Mouse (Mus musculus): Measurements from ENCODE around the gene Rnls.

The Rnls gene

GRCm38 (mm10) chr19:33103851-33104250 lies 288.2 kb downstream of the Rnls start:
- no peak for DNase-seq (ENCODE audit: low read depth, low spot score)

GRCm38 (mm10) chr19:33102783-33103139 lies 289.3 kb downstream of the Rnls start:
- no peak for DNase-seq (ENCODE audit: low read depth, low spot score)

GRCm38 (mm10) chr19:33102008-33102782 lies 289.9 kb downstream of the Rnls start:
- peak; percentile 47 for DNase-seq (ENCODE audit: low read depth, low spot score)

- DNase-seq (ENCODE audit: low read depth, low spot score), result peak; percentile 69
Observed at GRCm38 (mm10) chr19:33101093-33102007, 290.7 kb downstream of the Rnls start.

- peak; percentile 16 for DNase-seq (ENCODE audit: low read depth, low spot score)
Observed at GRCm38 (mm10) chr19:33100598-33100997, 291.5 kb downstream of the Rnls start.

- no peak for DNase-seq (ENCODE audit: low read depth, low spot score)
Observed at GRCm38 (mm10) chr19:33100031-33100430, 292.1 kb downstream of the Rnls start.

GRCm38 (mm10) chr19:33099201-33099788 lies 292.8 kb downstream of the Rnls start:
- no peak for DNase-seq (ENCODE audit: low read depth, low spot score)

GRCm38 (mm10) chr19:33097691-33098090 lies 294.4 kb downstream of the Rnls start:
- no peak for DNase-seq (ENCODE audit: low read depth, low spot score)

- no peak for DNase-seq (ENCODE audit: low read depth, low spot score)
Observed at GRCm38 (mm10) chr19:33096581-33096980, 295.5 kb downstream of the Rnls start.

- DNase-seq (ENCODE audit: low read depth, low spot score), result no peak
Observed at GRCm38 (mm10) chr19:33092575-33092974, 299.5 kb downstream of the Rnls start.

GRCm38 (mm10) chr19:33091324-33091723 lies 300.8 kb downstream of the Rnls start:
- DNase-seq (ENCODE audit: low read depth, low spot score), result no peak

- no peak for DNase-seq (ENCODE audit: low read depth, low spot score)
Observed at GRCm38 (mm10) chr19:33088868-33089267, 303.2 kb downstream of the Rnls start.

- no peak for DNase-seq (ENCODE audit: low read depth, low spot score)
Observed at GRCm38 (mm10) chr19:33087961-33088360, 304.1 kb downstream of the Rnls start.

Data from CD4-positive, CD25-positive, alpha-beta regulatory T cell, adult 2 months (primary cell).